Mouse (Mus musculus) fibroblast of lung, adult 2 months (primary cell): Measurements from ENCODE around the gene Lrrc4c.

ENCODE experiments used
- DNase-seq: peaks from one replicate; pipeline ENCODE4 v3.0.0-alpha.2; 2011; ENCODE audit warnings: low read depth

The Lrrc4c gene

DNA sequence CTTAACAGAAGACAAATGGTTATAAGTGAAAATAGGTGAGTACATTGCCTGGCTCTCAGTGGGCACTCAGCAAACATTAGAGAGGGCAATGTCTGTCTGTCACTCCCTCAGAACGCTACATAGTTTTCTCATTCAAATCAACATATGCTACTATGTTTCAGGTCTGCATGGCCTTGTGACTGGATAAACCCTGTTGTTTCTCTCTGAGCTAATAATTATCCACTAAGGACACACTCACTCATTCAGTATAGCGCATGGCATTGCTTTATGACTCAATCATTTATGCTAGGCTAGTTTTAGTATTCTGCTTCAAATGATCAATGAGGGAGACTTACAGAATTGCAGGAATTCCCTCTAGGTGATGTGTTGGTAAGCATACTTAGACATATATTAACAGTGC, 1292.6 kb downstream of the Lrrc4c start:
- DNase-seq = no peak

DNA sequence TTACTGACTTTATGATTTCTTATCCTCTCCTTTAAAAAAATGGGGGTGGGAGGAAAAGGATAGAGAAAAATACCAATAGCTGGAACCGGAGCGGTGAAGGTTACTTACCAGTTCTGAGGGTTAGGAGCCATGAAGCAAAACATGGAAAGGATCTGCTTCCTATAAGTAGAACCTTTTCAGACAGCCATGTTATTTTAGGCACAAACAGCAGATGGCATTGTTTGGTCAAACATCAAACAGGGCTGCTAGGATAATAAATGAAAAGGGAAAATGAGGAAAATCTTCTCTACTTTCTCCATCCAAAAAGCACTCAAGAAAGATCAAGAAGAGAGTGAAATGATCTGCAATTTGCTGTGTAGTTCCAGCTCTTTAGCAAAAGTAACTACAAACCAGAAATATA, 1296.8 kb downstream of the Lrrc4c start:
- no peak for DNase-seq

DNA sequence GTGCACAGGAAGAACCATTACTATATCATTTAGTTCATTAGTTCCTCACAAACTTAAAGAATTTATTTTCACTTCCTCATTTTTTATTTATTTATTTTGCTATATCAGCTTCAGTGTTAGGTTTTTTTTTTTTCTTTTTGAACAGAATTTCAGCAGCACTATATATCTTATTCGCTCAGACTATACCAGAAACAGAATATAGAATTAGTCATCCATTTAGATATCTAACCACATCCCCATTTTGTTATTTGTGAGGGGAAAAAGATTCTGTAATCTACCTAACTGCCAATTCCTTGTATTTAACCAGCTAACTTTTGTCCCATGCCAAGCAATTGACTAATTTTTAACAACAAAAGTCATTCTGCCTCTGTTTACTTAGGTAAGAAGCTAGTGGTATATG, 1300.6 kb downstream of the Lrrc4c start:
- DNase-seq = no peak

DNA sequence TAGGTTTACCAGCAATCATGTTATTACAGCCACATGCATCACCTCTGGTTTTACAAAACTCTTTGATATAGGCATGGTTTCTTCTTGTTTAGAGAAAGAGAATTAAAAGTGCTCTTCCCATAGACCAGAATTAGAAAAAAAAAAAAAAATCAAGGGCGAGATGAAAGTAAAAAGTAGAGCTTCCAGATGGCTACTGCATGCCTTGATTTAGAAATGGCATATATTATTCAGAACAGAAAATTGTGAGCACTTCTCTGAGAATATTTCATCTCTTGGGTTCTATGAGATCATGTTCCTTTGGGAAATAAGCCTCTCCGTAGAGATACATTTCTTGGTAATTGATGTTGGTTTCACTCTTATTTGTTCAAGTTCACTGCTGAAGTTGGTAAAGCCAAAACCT, 1322.0 kb downstream of the Lrrc4c start:
- DNase-seq = no peak

DNA sequence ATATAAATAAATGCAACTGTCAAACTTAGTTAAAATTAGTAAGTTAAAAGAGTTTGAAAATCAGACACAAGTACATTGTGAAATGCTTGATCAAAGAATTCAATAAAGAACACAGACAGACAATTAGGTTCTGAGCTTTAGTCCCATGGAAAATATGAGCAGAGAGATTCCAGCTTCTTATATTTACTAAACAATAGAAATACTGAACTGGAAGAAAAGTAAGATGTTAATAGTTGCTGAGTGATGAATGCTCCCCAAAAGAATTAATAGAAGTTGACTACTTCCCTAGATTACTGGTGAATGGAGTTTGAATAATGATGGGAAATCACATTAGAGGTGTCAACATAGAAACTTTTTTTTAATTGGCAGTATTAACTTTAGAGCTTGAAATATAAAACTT, 1323.7 kb downstream of the Lrrc4c start:
- DNase-seq = no peak

DNA sequence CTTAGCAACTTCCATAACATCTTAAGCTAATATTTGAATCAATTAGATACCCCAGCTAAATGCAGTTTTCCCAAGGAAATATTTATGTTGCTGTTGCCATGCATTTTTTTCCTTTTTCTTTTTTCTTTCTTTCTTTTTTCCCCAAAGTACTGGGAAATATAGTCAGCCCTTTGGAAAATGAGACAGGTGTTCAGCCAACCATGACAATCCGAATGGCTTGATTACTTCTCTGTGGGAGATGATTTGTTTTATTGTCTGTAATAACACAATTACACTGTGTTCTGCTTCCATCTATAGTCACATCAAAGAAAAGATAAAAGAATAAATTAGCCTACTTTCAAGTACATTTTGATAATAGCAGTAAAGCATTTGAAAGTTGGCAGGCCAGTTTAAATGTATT, 1334.7 kb downstream of the Lrrc4c start:
- DNase-seq = no peak
